Mouse (Mus musculus): ENCODE measurements around the gene Adgrg1. TPM values are rescaled to one million over a fixed set of nuclear protein-coding genes. Genes with fewer than 3 reads are reported as not detected.

Gene Adgrg1
- polyA plus RNA-seq, 1 experiment from 2014 or later: 107 TPM

DNA sequence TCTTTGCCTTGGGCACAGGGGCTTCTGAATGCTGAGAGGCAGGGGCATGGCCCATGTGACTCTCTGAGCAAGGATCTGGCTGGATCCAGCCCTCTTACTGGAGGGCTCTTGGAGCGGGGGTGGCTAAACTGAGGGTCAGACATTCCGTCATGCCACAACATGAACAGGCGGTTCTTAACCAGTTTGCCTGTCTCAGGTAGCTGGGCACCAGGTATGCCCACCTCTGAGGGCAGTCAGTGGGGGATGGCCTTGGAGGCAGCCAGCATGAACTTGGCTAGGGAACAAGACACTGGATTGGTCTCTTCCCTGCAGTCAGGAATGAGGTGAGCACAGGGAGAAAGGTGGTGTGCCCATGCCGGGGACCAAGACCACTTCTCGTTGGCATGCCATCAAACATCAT, 5.6 kb downstream of the Adgrg1 start:
- DNase-seq (ENCODE audit: extremely low spot score, low spot score): no peak
- WGBS: 98% methylated on average over 5 of the region's 5 CpGs
- Histone ChIP-seq H3K27ac (peak overlapping the region; percentile 48), H3K27me3 (ENCODE audit: poor library complexity, severe bottlenecking) (peaks cover 46% of the 10 kb centered on the region), H3K9me3 (no peaks in the 10 kb centered on the region), H3K4me3 (no peak overlapping the region), H3K36me3 (replicated peaks) (no peaks in the 10 kb centered on the region), H3K4me1 (peaks cover 73% of the 10 kb centered on the region)

GRCm38 (mm10) chr8:94980976-94981375, 6.4 kb downstream of the Adgrg1 start:
- Histone ChIP-seq H3K9me3 (no peaks in the 10 kb centered on the region), H3K36me3 (replicated peaks) (no peaks in the 10 kb centered on the region), H3K27ac (0 out of 2 replicates have a peak overlapping the region, but pooled peaks have one; percentile 35), H3K4me3 (no peak overlapping the region), H3K27me3 (ENCODE audit: poor library complexity, severe bottlenecking) (peaks cover 38% of the 10 kb centered on the region), H3K4me1 (peaks cover 81% of the 10 kb centered on the region)
- 65% methylated on average over 8 of the region's 8 CpGs for WGBS
- DNase-seq (ENCODE audit: extremely low spot score, low spot score): no peak

DNA sequence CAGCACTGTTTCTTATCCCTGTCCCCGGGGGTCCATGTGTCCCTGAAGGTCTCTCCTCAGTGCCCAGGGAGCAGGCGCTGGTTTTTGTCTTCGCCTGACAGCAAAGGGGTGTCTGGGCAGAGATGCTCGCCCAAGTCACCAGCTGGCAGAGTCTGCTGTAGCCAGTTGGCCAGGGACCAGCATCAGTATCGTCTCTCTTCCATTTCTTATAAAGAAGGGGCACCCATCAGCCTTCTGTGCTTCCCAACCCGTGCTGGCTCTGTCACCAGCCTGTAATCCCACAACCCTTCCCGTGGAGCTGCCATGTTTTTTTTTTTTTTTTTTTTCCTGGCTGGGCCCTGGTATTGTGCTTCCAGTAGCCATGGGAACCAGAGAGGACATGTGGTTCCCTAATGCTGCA, 7.3 kb downstream of the Adgrg1 start:
- WGBS: 77% methylated on average over 7 of the region's 7 CpGs
- Histone ChIP-seq H3K4me3 (no peak overlapping the region), H3K27ac (peak overlapping the region; percentile 68), H3K4me1 (peaks cover 87% of the 10 kb centered on the region), H3K36me3 (replicated peaks) (no peaks in the 10 kb centered on the region), H3K9me3 (no peaks in the 10 kb centered on the region), H3K27me3 (ENCODE audit: poor library complexity, severe bottlenecking) (peaks cover 33% of the 10 kb centered on the region)
- peak; percentile 15 for DNase-seq (ENCODE audit: extremely low spot score, low spot score)

GRCm38 (mm10) chr8:94983146-94983545, 8.6 kb downstream of the Adgrg1 start:
- Histone ChIP-seq H3K27ac (peak overlapping the region; percentile 85), H3K9me3 (no peaks in the 10 kb centered on the region), H3K4me1 (peaks cover 82% of the 10 kb centered on the region), H3K27me3 (ENCODE audit: poor library complexity, severe bottlenecking) (peaks cover 20% of the 10 kb centered on the region), H3K36me3 (replicated peaks) (no peaks in the 10 kb centered on the region), H3K4me3 (0 out of 2 replicates have a peak overlapping the region, but pooled peaks have one; percentile 36)
- peak; percentile 36 for DNase-seq (ENCODE audit: extremely low spot score, low spot score)
- WGBS: 23% methylated on average over 5 of the region's 5 CpGs

DNA sequence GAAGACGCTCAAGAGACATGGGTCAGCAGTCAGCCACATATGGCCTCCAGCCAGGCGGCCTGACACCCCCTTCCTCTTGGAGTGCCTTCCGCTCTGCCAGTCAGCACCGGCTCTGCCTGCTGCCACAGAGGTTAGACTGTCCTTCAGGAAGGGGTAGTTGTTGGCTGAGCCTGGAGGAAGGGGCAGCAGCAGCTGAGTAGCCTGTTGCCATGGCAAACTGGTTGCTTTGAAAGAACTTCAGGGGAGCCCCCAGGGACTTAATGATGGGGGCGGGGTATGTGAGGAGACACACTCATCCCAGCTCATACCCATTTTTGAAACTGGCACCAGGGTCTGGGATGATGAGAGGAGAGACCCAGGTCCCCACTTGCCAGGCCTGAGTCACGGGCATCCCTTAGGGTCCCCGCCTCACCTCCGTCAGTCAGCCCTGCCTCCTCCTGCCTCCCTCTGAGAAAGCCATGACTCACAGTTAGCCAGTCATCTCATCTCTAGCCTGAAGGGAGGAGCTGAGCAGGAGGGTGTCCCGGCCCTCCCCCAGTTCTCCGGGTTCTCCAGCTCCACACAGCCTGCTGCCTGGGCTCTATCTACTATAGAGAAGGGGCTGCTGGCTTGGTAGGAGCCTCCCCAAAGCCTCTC, 9.4 kb downstream of the Adgrg1 start:
- Histone ChIP-seq H3K4me1 (peaks cover 74% of the 10 kb centered on the region), H3K4me3 (peak overlapping the region; percentile 36), H3K9me3 (no peaks in the 10 kb centered on the region), H3K27ac (peak overlapping the region; percentile 85), H3K36me3 (replicated peaks) (no peaks in the 10 kb centered on the region), H3K27me3 (ENCODE audit: poor library complexity, severe bottlenecking) (peaks cover 11% of the 10 kb centered on the region)
- WGBS: 25% methylated on average over 10 of the region's 10 CpGs
- DNase-seq (ENCODE audit: extremely low spot score, low spot score): peak; percentile 34

DNA sequence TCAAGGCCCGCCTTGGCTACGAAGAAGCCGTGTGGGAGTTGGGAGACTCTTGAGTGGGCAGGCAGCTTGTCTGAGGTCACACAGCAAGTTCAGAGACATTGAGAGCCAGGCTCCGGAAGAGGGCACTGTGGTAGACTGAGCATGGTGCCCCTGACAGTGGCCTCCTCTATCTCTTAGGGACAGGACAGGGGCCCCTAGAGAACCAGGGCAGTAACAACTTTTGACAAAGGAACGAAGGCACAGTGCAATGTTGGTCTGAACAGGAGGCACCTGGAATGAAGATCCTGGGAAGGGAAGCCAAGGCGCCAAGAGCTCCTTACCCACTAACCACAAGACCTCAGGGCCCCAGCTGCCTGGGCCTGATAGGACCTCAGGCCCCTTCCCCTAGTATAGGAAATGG, 10.5 kb downstream of the Adgrg1 start:
- H3K4me1 ChIP-seq: peaks cover 73% of the 10 kb centered on the region
- H3K36me3 ChIP-seq (replicated peaks): no peaks in the 10 kb centered on the region
- H3K9me3 ChIP-seq: no peaks in the 10 kb centered on the region
- H3K27ac ChIP-seq: peak overlapping the region; percentile 85
- no peak for DNase-seq (ENCODE audit: extremely low spot score, low spot score)
- 96% methylated on average over 6 of the region's 6 CpGs for WGBS
- peaks cover 7% of the 10 kb centered on the region; the same call in 1 of the 2 replicates for H3K27me3 ChIP-seq (ENCODE audit: poor library complexity, severe bottlenecking)
- peak overlapping the region; percentile 36; the same call in 1 of the 2 replicates for H3K4me3 ChIP-seq

DNA sequence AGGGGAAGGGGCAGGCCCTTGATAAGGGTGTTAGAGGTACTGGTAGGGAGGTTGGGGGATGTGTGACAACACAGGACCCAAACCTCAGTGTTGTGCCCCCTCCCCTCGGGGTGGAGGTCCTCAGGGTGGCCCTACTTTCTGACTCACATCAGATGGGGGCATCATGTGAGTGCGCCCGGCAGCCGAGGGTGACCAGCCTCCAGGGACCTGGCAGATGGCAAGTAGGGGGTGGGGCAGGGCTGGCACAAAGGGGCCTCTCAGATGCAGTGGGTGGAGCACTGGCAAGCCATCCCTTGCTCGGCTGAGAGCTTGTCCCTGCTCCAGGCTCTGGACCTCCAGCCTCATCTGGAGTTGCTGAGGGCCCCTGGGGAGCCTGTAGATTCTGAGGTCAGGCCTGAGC, 12.1 kb downstream of the Adgrg1 start:
- H3K27ac ChIP-seq: peak overlapping the region; percentile 85
- DNase-seq (ENCODE audit: extremely low spot score, low spot score): no peak
- peaks cover 7% of the 10 kb centered on the region; the same call in 1 of the 2 replicates for H3K27me3 ChIP-seq (ENCODE audit: poor library complexity, severe bottlenecking)
- H3K4me1 ChIP-seq: peaks cover 74% of the 10 kb centered on the region
- H3K36me3 ChIP-seq (replicated peaks): no peaks in the 10 kb centered on the region
- H3K9me3 ChIP-seq: no peaks in the 10 kb centered on the region
- H3K4me3 ChIP-seq: no peak overlapping the region
- WGBS: 74% methylated on average over 5 of the region's 5 CpGs

- H3K27me3 ChIP-seq (ENCODE audit: poor library complexity, severe bottlenecking): peaks cover 7% of the 10 kb centered on the region; the same call in 1 of the 2 replicates
- WGBS: 93% methylated on average over 7 of the region's 7 CpGs
- H3K4me1 ChIP-seq: peaks cover 74% of the 10 kb centered on the region
- no peak overlapping the region for H3K4me3 ChIP-seq
- DNase-seq (ENCODE audit: extremely low spot score, low spot score): no peak
- no peaks in the 10 kb centered on the region for H3K9me3 ChIP-seq
- no peaks in the 10 kb centered on the region for H3K36me3 ChIP-seq (replicated peaks)
- peak overlapping the region; percentile 10; the same call in 1 of the 2 replicates for H3K27ac ChIP-seq
Observed at GRCm38 (mm10) chr8:94987553-94987952, 13.0 kb downstream of the Adgrg1 start.

GRCm38 (mm10) chr8:94988619-94989018, 14.1 kb downstream of the Adgrg1 start:
- H3K27me3 ChIP-seq (ENCODE audit: poor library complexity, severe bottlenecking): peaks cover 7% of the 10 kb centered on the region; the same call in 1 of the 2 replicates
- 84% methylated on average over 6 of the region's 6 CpGs for WGBS
- no peak overlapping the region for H3K4me3 ChIP-seq
- H3K9me3 ChIP-seq: no peaks in the 10 kb centered on the region
- H3K4me1 ChIP-seq: peaks cover 74% of the 10 kb centered on the region
- DNase-seq (ENCODE audit: extremely low spot score, low spot score): no peak
- H3K27ac ChIP-seq: no peak overlapping the region
- no peaks in the 10 kb centered on the region for H3K36me3 ChIP-seq (replicated peaks)

DNA sequence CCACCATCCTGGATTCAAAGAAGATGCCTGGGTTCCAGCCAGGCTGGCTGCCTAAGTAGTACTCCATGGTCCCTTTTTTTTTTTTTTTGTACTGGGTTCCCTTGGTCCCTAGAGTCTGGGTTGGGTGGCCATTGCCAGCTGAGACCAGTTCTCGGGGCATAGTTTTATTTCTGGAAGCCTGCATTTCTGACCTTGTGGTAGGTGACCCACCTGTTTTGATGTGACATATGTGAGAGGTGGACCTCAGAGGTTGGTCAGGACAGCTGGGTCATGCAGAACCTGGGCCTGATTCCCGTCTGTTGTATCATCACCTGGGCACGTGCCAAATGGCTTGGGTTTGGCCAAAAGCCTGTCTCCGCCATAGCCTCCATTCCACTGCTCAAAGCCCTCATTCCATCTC, 15.2 kb downstream of the Adgrg1 start:
- DNase-seq (ENCODE audit: extremely low spot score, low spot score): no peak
- no peaks in the 10 kb centered on the region for H3K9me3 ChIP-seq
- H3K27ac ChIP-seq: no peak overlapping the region
- WGBS: 92% methylated on average over 4 of the region's 4 CpGs
- peaks cover 74% of the 10 kb centered on the region for H3K4me1 ChIP-seq
- H3K4me3 ChIP-seq: no peak overlapping the region
- peaks cover 7% of the 10 kb centered on the region; the same call in 1 of the 2 replicates for H3K27me3 ChIP-seq (ENCODE audit: poor library complexity, severe bottlenecking)
- H3K36me3 ChIP-seq (replicated peaks): no peaks in the 10 kb centered on the region

GRCm38 (mm10) chr8:94990598-94991453, 16.3 kb downstream of the Adgrg1 start:
- H3K4me3 ChIP-seq: no peak overlapping the region

GRCm38 (mm10) chr8:94991454-94991994, 17.0 kb downstream of the Adgrg1 start:
- Histone ChIP-seq H3K4me3 (no peak overlapping the region), H3K27me3 (ENCODE audit: poor library complexity, severe bottlenecking) (0 out of 2 replicates have a peak, but pooled peaks cover 2% of the 10 kb centered on the region), H3K36me3 (replicated peaks) (no peaks in the 10 kb centered on the region), H3K9me3 (no peaks in the 10 kb centered on the region), H3K27ac (peak overlapping the region; percentile 96), H3K4me1 (peaks cover 74% of the 10 kb centered on the region)
- DNase-seq (ENCODE audit: extremely low spot score, low spot score): no peak
- 90% methylated on average over 9 of the region's 9 CpGs for WGBS

More at GRCm38 (mm10) chr8:94990598-94991453, 16.3 kb downstream of the Adgrg1 start:
- Histone ChIP-seq H3K4me1 (peaks cover 74% of the 10 kb centered on the region), H3K9me3 (no peaks in the 10 kb centered on the region), H3K27ac (peak overlapping the region; percentile 96), H3K36me3 (replicated peaks) (no peaks in the 10 kb centered on the region), H3K27me3 (ENCODE audit: poor library complexity, severe bottlenecking) (0 out of 2 replicates have a peak, but pooled peaks cover 4% of the 10 kb centered on the region)
- 76% methylated on average over 11 of the region's 11 CpGs for WGBS
- no peak for DNase-seq (ENCODE audit: extremely low spot score, low spot score)
